Mouse (Mus musculus): ENCODE data around the gene Tuba1a. TPM values are rescaled to one million over a fixed set of nuclear protein-coding genes. Genes with fewer than 3 reads are reported as not detected.
"Not testable (repeated sequence)": the region's sequence is repeated elsewhere in the genome, so short reads cannot be mapped to it uniquely, and the experiment has no call there.

Gene Tuba1a
- polyA plus RNA-seq, 2 experiments, result 1,030 to 1,288 TPM

DNA sequence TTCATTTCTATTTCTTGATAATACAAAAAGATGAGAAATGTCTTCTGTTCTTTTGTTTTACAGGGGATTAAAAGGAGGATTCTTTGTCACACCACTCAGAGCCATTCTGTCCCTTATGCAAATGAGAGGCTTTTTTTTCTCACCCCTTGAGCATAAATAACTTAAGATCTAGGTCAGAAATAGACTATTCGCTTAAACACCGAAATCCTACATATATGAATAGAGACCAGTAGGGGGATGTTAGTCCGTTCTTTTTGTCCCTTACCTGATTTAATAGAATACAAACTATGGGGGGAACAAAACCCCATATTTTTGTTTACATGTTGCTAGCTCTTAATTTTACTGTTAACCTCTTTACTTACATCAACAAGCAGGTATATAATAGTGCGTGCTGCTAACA, 2.5 kb upstream of the Tuba1a start:
- H3K27ac ChIP-seq (replicated peaks; ENCODE audit: low read depth, low read length), result no peak overlapping the region
- TF ChIP-seq POLR2A (IDR thresholded peaks at IDR 0.05; ENCODE audit: borderline replicate concordance, extremely low read depth, insufficient read depth, insufficient read length), result no peak
- peaks cover 6% of the 10 kb centered on the region; the same call in 1 of the 2 replicates for H3K36me3 ChIP-seq (ENCODE audit: control insufficient read depth, insufficient read depth, low read length)
- H3K4me3 ChIP-seq (replicated peaks; ENCODE audit: low read length), result no peak overlapping the region
- no peaks in the 10 kb centered on the region for H3K27me3 ChIP-seq (ENCODE audit: control insufficient read depth, insufficient read depth, low read length)
- ATAC-seq (ENCODE audit: low FRiP score, low read depth), result no peak
- no peaks in the 10 kb centered on the region for H3K9me3 ChIP-seq (ENCODE audit: control insufficient read depth, low read length)
- no peak overlapping the region for H3K9ac ChIP-seq (ENCODE audit: low read depth, low read length, severe bottlenecking)
- peaks cover 12% of the 10 kb centered on the region for H3K4me1 ChIP-seq (ENCODE audit: control insufficient read depth, insufficient read depth, low read length)
- DNase-seq (ENCODE audit: low spot score), result no peak
- no peak overlapping the region for H3K4me2 ChIP-seq (replicated peaks; ENCODE audit: low read depth, low read length, severe bottlenecking)
- WGBS, result 93% methylated on average over 4 of the region's 4 CpGs

DNA sequence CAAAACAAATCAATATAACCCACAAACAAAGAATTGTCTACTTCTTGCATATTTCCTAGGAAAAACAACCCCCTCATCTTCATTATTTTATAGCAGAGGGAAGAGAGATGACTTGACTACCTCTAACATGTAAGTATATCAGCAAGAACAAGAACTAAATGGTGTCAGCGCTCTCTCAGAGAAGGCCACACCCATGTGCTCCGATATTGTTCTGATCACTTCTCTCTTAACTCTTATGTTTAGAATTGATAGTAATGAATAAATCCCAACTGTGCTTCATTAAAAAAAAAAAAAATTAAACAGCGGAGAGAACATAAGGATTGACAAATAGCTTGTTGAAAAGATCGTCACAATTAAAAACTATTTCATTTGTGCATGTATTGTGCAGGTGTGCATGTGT, 1.8 kb upstream of the Tuba1a start:
- Histone ChIP-seq H3K36me3 (ENCODE audit: control insufficient read depth, insufficient read depth, low read length) (peaks cover 6% of the 10 kb centered on the region; the same call in 1 of the 2 replicates), H3K4me1 (ENCODE audit: control insufficient read depth, insufficient read depth, low read length) (peaks cover 12% of the 10 kb centered on the region), H3K4me3 (replicated peaks; ENCODE audit: low read length) (no peak overlapping the region), H3K9ac (ENCODE audit: low read depth, low read length, severe bottlenecking) (no peak overlapping the region), H3K4me2 (replicated peaks; ENCODE audit: low read depth, low read length, severe bottlenecking) (no peak overlapping the region), H3K27me3 (ENCODE audit: control insufficient read depth, insufficient read depth, low read length) (no peaks in the 10 kb centered on the region), H3K27ac (replicated peaks; ENCODE audit: low read depth, low read length) (no peak overlapping the region), H3K9me3 (ENCODE audit: control insufficient read depth, low read length) (no peaks in the 10 kb centered on the region)
- no peak for DNase-seq (ENCODE audit: low spot score)
- no peak for ATAC-seq (ENCODE audit: low FRiP score, low read depth)
- WGBS, result 80% methylated on average over 4 of the region's 4 CpGs
- no peak for TF ChIP-seq POLR2A (IDR thresholded peaks at IDR 0.05; ENCODE audit: borderline replicate concordance, extremely low read depth, insufficient read depth, insufficient read length)

DNA sequence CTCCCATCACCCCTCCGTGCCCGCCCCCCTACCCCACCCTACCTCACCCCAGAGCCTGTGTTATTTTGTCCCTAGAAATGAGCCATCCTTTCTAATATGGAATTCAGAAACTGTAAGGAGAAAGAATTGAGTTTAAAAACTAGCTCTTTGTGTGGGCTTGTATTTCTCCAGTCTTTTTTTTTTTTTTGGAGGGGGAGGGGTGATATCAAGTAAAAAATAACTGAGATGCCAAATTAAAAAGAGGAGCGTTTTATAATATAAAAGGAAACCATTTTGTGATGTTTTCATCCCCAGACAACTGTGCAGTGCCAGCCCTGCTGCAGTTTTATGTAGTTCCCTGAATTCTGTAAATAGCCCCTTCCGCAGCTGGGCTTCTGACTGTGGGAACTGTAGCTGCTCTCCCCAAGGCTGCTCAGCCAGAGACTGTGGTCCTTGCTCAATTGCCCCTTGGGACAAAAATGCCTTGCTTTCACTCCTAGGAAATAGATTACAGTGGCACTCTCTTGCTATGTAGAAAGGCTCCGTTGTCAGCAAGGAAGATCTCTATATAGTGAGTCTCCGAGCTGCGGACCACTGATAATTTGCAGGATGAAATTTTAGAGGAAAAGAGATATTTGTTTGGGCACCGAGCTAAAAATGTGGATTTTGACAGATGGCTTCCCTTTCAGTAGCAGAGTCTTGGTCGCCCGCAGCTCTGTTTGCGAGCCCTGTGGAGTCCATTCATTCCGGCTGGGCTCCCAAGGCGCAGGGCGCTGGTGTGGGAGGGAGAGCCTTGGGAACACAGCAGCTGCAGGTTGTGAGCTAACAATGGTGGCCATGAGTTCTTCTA, 1.1 kb upstream of the Tuba1a start:
- Histone ChIP-seq H3K27ac (replicated peaks; ENCODE audit: low read depth, low read length) (peak overlapping the region; percentile 63), H3K4me1 (ENCODE audit: control insufficient read depth, insufficient read depth, low read length) (peaks cover 12% of the 10 kb centered on the region), H3K36me3 (ENCODE audit: control insufficient read depth, insufficient read depth, low read length) (peaks cover 7% of the 10 kb centered on the region), H3K27me3 (ENCODE audit: control insufficient read depth, insufficient read depth, low read length) (no peaks in the 10 kb centered on the region), H3K4me3 (replicated peaks; ENCODE audit: low read length) (0 out of 2 replicates have a peak overlapping the region, but pooled peaks have one; percentile 72), H3K9ac (ENCODE audit: low read depth, low read length, severe bottlenecking) (peak overlapping the region; percentile 40), H3K9me3 (ENCODE audit: control insufficient read depth, low read length) (no peaks in the 10 kb centered on the region), H3K4me2 (replicated peaks; ENCODE audit: low read depth, low read length, severe bottlenecking) (peak overlapping the region; percentile 72)
- ATAC-seq (ENCODE audit: low FRiP score, low read depth) (no peak), DNase-seq (ENCODE audit: low spot score) (peak; percentile 17)
- no peak for TF ChIP-seq POLR2A (IDR thresholded peaks at IDR 0.05; ENCODE audit: borderline replicate concordance, extremely low read depth, insufficient read depth, insufficient read length)
- WGBS, result 21% methylated on average over 14 of the region's 14 CpGs

DNA sequence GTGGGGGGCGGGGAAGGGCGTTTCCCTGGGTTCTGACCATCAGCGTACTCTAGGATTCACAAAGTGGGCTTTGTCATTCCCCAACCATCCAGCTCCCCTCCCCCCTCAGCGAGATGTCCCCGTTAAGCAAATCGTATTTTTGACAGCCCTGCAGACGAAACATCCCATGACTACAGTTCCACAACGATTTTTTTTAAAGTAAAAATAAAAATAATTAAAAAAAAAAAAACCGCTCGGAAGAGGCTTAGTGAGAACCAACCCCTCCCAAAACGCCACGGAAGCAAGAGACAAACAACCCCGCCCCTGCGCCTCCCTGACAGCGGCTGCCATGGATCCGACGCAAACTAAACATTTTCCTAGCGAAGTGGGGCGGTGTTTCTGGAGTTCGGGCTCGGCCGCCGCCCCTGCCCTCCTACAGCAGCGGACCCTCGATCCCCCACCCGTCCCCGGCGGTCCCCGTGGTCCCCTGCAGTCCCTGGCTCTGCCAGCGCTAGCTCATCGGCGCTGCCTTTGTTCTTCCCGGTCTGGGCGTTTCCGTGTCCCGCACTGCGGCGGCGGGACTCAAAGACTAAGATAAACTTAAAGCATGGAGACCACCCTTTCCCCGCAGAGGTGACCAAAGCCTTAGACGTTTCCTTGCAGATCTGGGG, 627 bp downstream of the Tuba1a start:
- H3K9ac ChIP-seq (ENCODE audit: low read depth, low read length, severe bottlenecking), result peak overlapping the region; percentile 91
- WGBS, result 0% methylated on average over 34 of the region's 41 CpGs

DNA sequence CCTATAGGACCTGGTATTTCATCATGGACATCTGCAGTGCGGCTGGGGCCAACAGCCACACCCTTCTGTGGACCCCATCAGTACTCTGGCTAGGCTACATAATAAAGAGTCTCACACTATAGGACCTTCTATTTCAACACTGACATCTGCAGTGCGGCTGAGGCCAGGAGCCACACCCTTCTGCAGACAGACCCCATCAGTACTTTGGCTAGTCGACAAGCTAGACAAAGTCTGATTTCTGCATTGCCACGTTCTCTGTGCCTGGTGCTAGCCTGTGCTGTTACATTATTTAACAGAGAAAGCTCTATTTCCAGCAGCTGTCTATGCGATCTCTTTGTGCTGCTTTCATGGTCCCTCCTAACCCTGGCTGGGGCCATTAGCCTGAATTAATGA, 1.4 kb downstream of the Tuba1a start:
- H3K4me1 ChIP-seq (ENCODE audit: control insufficient read depth, insufficient read depth, low read length), result peaks cover 12% of the 10 kb centered on the region
- H3K4me2 ChIP-seq (replicated peaks; ENCODE audit: low read depth, low read length, severe bottlenecking), result peak overlapping the region; percentile 72
- peak overlapping the region; percentile 91 for H3K9ac ChIP-seq (ENCODE audit: low read depth, low read length, severe bottlenecking)
- peak overlapping the region; percentile 72 for H3K4me3 ChIP-seq (replicated peaks; ENCODE audit: low read length)
- no peaks in the 10 kb centered on the region for H3K27me3 ChIP-seq (ENCODE audit: control insufficient read depth, insufficient read depth, low read length)
- no peaks in the 10 kb centered on the region for H3K9me3 ChIP-seq (ENCODE audit: control insufficient read depth, low read length)
- peak overlapping the region; percentile 48; the same call in 1 of the 2 replicates for H3K27ac ChIP-seq (replicated peaks; ENCODE audit: low read depth, low read length)
- no peak for TF ChIP-seq POLR2A (IDR thresholded peaks at IDR 0.05; ENCODE audit: borderline replicate concordance, extremely low read depth, insufficient read depth, insufficient read length)
- H3K36me3 ChIP-seq (ENCODE audit: control insufficient read depth, insufficient read depth, low read length), result peaks cover 15% of the 10 kb centered on the region
- no peak for ATAC-seq (ENCODE audit: low FRiP score, low read depth)
- DNase-seq (ENCODE audit: low spot score), result peak; percentile 17
- whole genome bisulfite sequencing, result 20% methylated on average over 5 of the region's 5 CpGs

More for the DNA sequence above, 627 bp downstream of the Tuba1a start:
- peak; percentile 80 for DNase-seq (ENCODE audit: low spot score)
- Histone ChIP-seq H3K27ac (replicated peaks; ENCODE audit: low read depth, low read length) (peak overlapping the region; percentile 96), H3K27me3 (ENCODE audit: control insufficient read depth, insufficient read depth, low read length) (no peaks in the 10 kb centered on the region), H3K9me3 (ENCODE audit: control insufficient read depth, low read length) (no peaks in the 10 kb centered on the region), H3K4me1 (ENCODE audit: control insufficient read depth, insufficient read depth, low read length) (peaks cover 12% of the 10 kb centered on the region), H3K4me3 (replicated peaks; ENCODE audit: low read length) (peak overlapping the region; percentile 72), H3K36me3 (ENCODE audit: control insufficient read depth, insufficient read depth, low read length) (peaks cover 15% of the 10 kb centered on the region), H3K4me2 (replicated peaks; ENCODE audit: low read depth, low read length, severe bottlenecking) (peak overlapping the region; percentile 72)
- peak; percentile 79 for ATAC-seq (ENCODE audit: low FRiP score, low read depth)
- TF ChIP-seq POLR2A (IDR thresholded peaks at IDR 0.05; ENCODE audit: borderline replicate concordance, extremely low read depth, insufficient read depth, insufficient read length), result no peak

DNA sequence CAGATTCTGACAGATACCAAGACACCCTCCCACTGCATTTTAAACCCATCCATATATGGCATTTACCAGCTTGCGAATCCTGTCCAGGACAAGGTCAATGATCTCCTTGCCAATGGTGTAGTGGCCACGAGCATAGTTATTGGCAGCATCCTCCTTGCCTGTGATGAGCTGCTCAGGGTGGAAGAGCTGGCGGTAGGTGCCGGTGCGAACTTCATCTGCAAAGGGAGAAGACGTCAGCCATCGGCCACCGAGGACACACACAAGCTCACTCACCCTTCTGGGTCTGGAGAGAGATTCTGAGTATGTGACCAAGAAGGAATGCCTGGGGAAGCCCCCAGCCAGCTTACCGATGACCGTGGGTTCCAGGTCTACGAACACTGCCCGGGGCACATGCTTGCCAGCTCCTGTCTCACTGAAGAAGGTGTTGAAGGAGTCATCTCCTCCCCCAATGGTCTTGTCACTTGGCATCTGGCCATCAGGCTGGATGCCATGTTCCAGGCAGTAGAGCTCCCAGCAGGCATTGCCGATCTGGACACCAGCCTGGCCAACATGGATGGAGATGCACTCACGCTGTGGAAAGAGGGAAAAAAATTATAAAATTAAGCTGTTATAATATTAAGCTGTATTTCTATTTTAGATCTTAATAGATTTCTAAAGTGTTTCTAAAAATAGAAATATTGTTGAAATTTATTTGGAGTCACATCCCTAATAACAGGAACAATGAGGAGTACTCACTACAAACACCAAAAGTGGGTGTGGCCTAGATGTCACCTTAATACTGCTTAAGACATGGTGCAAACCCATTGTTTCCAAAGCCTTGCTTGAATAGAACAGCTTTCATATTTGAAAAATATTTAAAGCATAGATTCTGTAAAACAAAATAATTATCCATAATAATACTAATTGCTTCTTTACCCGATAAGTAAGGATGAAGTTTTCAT, 2.1 kb downstream of the Tuba1a start:
- Histone ChIP-seq H3K4me2 (replicated peaks; ENCODE audit: low read depth, low read length, severe bottlenecking) (peak overlapping the region; percentile 72), H3K4me3 (replicated peaks; ENCODE audit: low read length) (peak overlapping the region; percentile 72), H3K36me3 (ENCODE audit: control insufficient read depth, insufficient read depth, low read length) (peaks cover 15% of the 10 kb centered on the region), H3K4me1 (ENCODE audit: control insufficient read depth, insufficient read depth, low read length) (peaks cover 12% of the 10 kb centered on the region), H3K9ac (ENCODE audit: low read depth, low read length, severe bottlenecking) (peak overlapping the region; percentile 91; the same call in 1 of the 2 replicates)
- WGBS, result 91% methylated on average over 11 of the region's 15 CpGs
- DNase-seq (ENCODE audit: low spot score), result peak; percentile 15
- not testable (repeated sequence) for H3K27ac ChIP-seq (replicated peaks; ENCODE audit: low read depth, low read length); H3K27me3 ChIP-seq (ENCODE audit: control insufficient read depth, insufficient read depth, low read length); H3K9me3 ChIP-seq (ENCODE audit: control insufficient read depth, low read length); ATAC-seq (ENCODE audit: low FRiP score, low read depth)

All from limb, embryonic 14.5 days (tissue).